ENCODE assay signal across 11 mouse cellular contexts in the genomic region with DNA sequence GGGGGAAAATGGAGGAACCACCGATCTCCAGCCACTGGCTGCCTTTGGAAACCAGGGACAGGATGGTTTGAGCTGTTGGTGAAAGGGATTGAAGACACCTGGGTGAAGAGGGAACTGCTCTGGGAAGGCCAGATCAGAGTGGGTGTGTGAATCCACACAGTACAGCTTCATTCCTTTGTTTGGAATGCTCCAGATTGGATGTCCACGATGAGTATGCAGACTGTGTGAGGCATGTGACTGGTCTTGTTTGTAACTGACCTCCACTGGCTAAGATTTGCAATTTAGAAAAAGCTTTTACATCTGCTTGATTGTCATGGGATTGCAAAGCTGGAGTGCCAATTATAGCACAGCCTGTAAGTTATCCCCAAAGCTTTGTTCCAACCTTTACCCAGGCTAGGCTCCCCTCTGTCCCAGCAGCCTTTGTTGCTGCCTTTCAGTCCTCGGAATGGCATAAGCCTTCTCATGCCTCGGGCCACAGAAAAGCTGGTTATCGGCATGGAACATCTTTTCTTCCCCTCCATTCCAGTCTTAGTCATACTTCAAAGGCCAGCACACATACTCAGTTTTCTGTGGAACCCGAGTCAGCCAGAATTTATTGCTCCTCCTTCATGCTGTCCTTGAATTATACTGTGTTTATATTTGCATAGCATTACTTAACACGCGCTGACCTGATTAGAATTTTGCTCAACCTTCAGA. TPM values are rescaled to one million over a fixed set of nuclear protein-coding genes. Genes with fewer than 3 reads are reported as not detected.
A peak's percentile ranks its signal among the peaks of the same experiment; 100 is the strongest.
DNase-seq lines count a peak whose midpoint lies in the region; ATAC-seq and TF ChIP-seq lines count a peak whose summit lies in the region.
"Had no signal": no experiment of that assay in that cellular context is flagged by ENCODE, and none has a peak within 500 bp of the region (broad histone marks: within the 10 kb centered on the region; RNA-seq: fewer than 3 reads in every experiment).

No protein-coding gene starts in this region.

- TF ChIP-seq EP300 in stomach, postnatal 0 days (optimal IDR thresholded peaks at IDR 0.05), result no peak

- peak; percentile 62; the same call in 1 of the 2 replicates for ATAC-seq in embryonic facial prominence, embryonic 11.5 days (replicated peaks; ENCODE audit: insufficient number of reproducible peaks, low FRiP score, low TSS enrichment, low read depth)
- peak; percentile 38; the same call in 1 of the 2 replicates for ATAC-seq in lung, embryonic 15.5 days (ENCODE audit: borderline replicate concordance, extremely low read depth, low FRiP score, low TSS enrichment)
- ATAC-seq in stomach, postnatal 0 days (ENCODE audit: low FRiP score, low TSS enrichment), result 0 out of 2 replicates have a peak, but pooled peaks have one; percentile 45
- ATAC-seq in megakaryocyte, adult 5-6 weeks (ENCODE audit: poor library complexity, severe bottlenecking), result no peak

- H3K36me3 ChIP-seq in embryonic facial prominence, embryonic 11.5 days (replicated peaks; ENCODE audit: control insufficient read depth, insufficient read depth, low read depth, low read length), result no peaks in the 10 kb centered on the region
- H3K36me3 ChIP-seq in embryonic facial prominence, embryonic 10.5 days (replicated peaks), result no peaks in the 10 kb centered on the region
- H3K36me3 ChIP-seq in lung, embryonic 15.5 days, result no peaks in the 10 kb centered on the region
- no peaks in the 10 kb centered on the region for H3K36me3 ChIP-seq in stomach, postnatal 0 days (ENCODE audit: control insufficient read depth, insufficient read depth, low read length)

- H3K4me3 ChIP-seq in embryonic facial prominence, embryonic 11.5 days (ENCODE audit: low read depth, low read length), result no peak overlapping the region
- no peak overlapping the region for H3K4me3 ChIP-seq in embryonic facial prominence, embryonic 10.5 days
- H3K4me3 ChIP-seq in lung, embryonic 15.5 days, result no peak overlapping the region
- H3K4me3 ChIP-seq in stomach, postnatal 0 days (ENCODE audit: low read depth, low read length), result no peak overlapping the region
- H3K4me3 ChIP-seq: left cerebral cortex, adult 2 months had no signal

- H3K9ac ChIP-seq in embryonic facial prominence, embryonic 11.5 days (replicated peaks; ENCODE audit: low read length), result no peak overlapping the region
- no peak overlapping the region for H3K9ac ChIP-seq in lung, embryonic 15.5 days
- H3K9ac ChIP-seq in stomach, postnatal 0 days (ENCODE audit: low read length), result no peak overlapping the region

- DNase-seq in embryonic facial prominence, embryonic 11.5 days (ENCODE audit: low spot score), result no peak
- DNase-seq in embryonic facial prominence, embryonic 10.5 days (ENCODE audit: low spot score), result no peak
- DNase-seq in lung, postnatal 14 days, result no peak
- DNase-seq in lung, postnatal 25 days (ENCODE audit: low spot score), result peak; percentile 17
- DNase-seq in stomach, postnatal 0 days (ENCODE audit: low spot score), result no peak
- DNase-seq in right cerebral cortex, adult 18-20 months, result no peak
- DNase-seq: kidney, adult 2 months had no signal

- H3K9me3 ChIP-seq in embryonic facial prominence, embryonic 11.5 days (replicated peaks; ENCODE audit: control insufficient read depth, low read length), result no peaks in the 10 kb centered on the region
- H3K9me3 ChIP-seq in embryonic facial prominence, embryonic 10.5 days, result no peaks in the 10 kb centered on the region
- H3K9me3 ChIP-seq in lung, embryonic 15.5 days, result no peaks in the 10 kb centered on the region
- H3K9me3 ChIP-seq in stomach, postnatal 0 days (ENCODE audit: control insufficient read depth, low read length), result no peaks in the 10 kb centered on the region

- no peaks in the 10 kb centered on the region for H3K4me1 ChIP-seq in embryonic facial prominence, embryonic 11.5 days (ENCODE audit: control insufficient read depth, insufficient read depth, low read length)
- H3K4me1 ChIP-seq in embryonic facial prominence, embryonic 10.5 days, result peaks cover 3% of the 10 kb centered on the region; the same call in 1 of the 2 replicates
- H3K4me1 ChIP-seq in lung, embryonic 15.5 days, result peaks cover 19% of the 10 kb centered on the region
- no peaks in the 10 kb centered on the region; the same call in 1 of the 2 replicates for H3K4me1 ChIP-seq in stomach, postnatal 0 days (replicated peaks; ENCODE audit: control insufficient read depth, insufficient read depth)

- no peak overlapping the region for H3K27ac ChIP-seq in embryonic facial prominence, embryonic 11.5 days (replicated peaks; ENCODE audit: low read depth, low read length)
- no peak overlapping the region for H3K27ac ChIP-seq in embryonic facial prominence, embryonic 10.5 days (replicated peaks)
- H3K27ac ChIP-seq in lung, embryonic 15.5 days, result no peak overlapping the region
- H3K27ac ChIP-seq in stomach, postnatal 0 days (replicated peaks), result 0 out of 2 replicates have a peak overlapping the region, but pooled peaks have one; percentile 14
- H3K27ac ChIP-seq: left cerebral cortex, adult 2 months had no signal

- H3K4me2 ChIP-seq in embryonic facial prominence, embryonic 11.5 days (ENCODE audit: low read depth, low read length), result no peak overlapping the region
- H3K4me2 ChIP-seq in lung, embryonic 15.5 days, result no peak overlapping the region
- no peak overlapping the region for H3K4me2 ChIP-seq in stomach, postnatal 0 days (replicated peaks; ENCODE audit: low read depth)

- no peak for TF ChIP-seq CTCF in stomach, postnatal 0 days (IDR thresholded peaks at IDR 0.05; ENCODE audit: low read depth)

- 69% methylated on average over 8 of the region's 8 CpGs for WGBS in embryonic facial prominence, embryonic 11.5 days
- 71% methylated on average over 8 of the region's 8 CpGs for WGBS in embryonic facial prominence, embryonic 10.5 days
- 55% methylated on average over 8 of the region's 8 CpGs for WGBS in lung, embryonic 15.5 days
- 51% methylated on average over 8 of the region's 8 CpGs for WGBS in stomach, postnatal 0 days

- H3K27me3 ChIP-seq in embryonic facial prominence, embryonic 11.5 days (ENCODE audit: control insufficient read depth, insufficient read depth, low read length), result no peaks in the 10 kb centered on the region
- no peaks in the 10 kb centered on the region for H3K27me3 ChIP-seq in embryonic facial prominence, embryonic 10.5 days (replicated peaks; ENCODE audit: low read depth, poor library complexity, severe bottlenecking)
- H3K27me3 ChIP-seq in lung, embryonic 15.5 days, result no peaks in the 10 kb centered on the region
- H3K27me3 ChIP-seq in stomach, postnatal 0 days (ENCODE audit: control insufficient read depth, insufficient read depth, low read length), result no peaks in the 10 kb centered on the region

RNA-seq across cellular contexts. Expression of a gene that starts 3.8 kb away (rescaled TPM):
- not detected in 2 replicates for polyA plus RNA-seq in embryonic facial prominence, embryonic 11.5 days (2014; fragmentation: Nextera tagmentation; extraction: Ambion mirVana)
- polyA plus RNA-seq in embryonic facial prominence, embryonic 10.5 days (2016; fragmentation: Nextera tagmentation; extraction: Ambion mirVana), result not detected in 2 replicates
- 0.20 TPM in 1 of 2 replicates, not detected in the other for polyA plus RNA-seq in lung, embryonic 15.5 days (2015; fragmentation: Nextera tagmentation; extraction: Ambion mirVana)
- polyA plus RNA-seq in stomach, postnatal 0 days (2015; fragmentation: Nextera tagmentation; extraction: Ambion mirVana), result not detected in 2 replicates
- not detected in 2 replicates for total RNA-seq in megakaryocyte, adult 5-6 weeks (2015)
- total RNA-seq in megakaryocyte, adult 5-6 weeks (2017), result not detected in 2 replicates
- total RNA-seq: gastrocnemius, adult 18-20 months; left cerebral cortex, adult 2 months had no signal

RNA-seq across cellular contexts. Expression of a gene that starts 47.7 kb away (rescaled TPM):
- polyA plus RNA-seq in embryonic facial prominence, embryonic 11.5 days (2014; fragmentation: Nextera tagmentation; extraction: Ambion mirVana), result 4.5 and 5.7 TPM in 2 replicates
- 7.4 and 7.8 TPM in 2 replicates for polyA plus RNA-seq in embryonic facial prominence, embryonic 10.5 days (2016; fragmentation: Nextera tagmentation; extraction: Ambion mirVana)
- polyA plus RNA-seq in lung, embryonic 15.5 days (2015; fragmentation: Nextera tagmentation; extraction: Ambion mirVana), result 18.5 and 21.5 TPM in 2 replicates
- polyA plus RNA-seq in stomach, postnatal 0 days (2015; fragmentation: Nextera tagmentation; extraction: Ambion mirVana), result 13.4 and 15.8 TPM in 2 replicates
- total RNA-seq in megakaryocyte, adult 5-6 weeks (2015), result 0.18 and 0.40 TPM in 2 replicates
- 0.24 and 0.33 TPM in 2 replicates for total RNA-seq in megakaryocyte, adult 5-6 weeks (2017)
